Mouse (Mus musculus) retina, embryonic 14.5 days (tissue): Measurements from ENCODE around the gene Ciz1.
"Not testable (repeated sequence)": the region's sequence is repeated elsewhere in the genome, so short reads cannot be mapped to it uniquely, and the experiment has no call there.

ENCODE experiments used
- DNase-seq: peaks from one replicate; pipeline ENCODE4 v3.0.0-alpha.2; 2015; ENCODE audit warnings: low spot score

Gene Ciz1

DNA sequence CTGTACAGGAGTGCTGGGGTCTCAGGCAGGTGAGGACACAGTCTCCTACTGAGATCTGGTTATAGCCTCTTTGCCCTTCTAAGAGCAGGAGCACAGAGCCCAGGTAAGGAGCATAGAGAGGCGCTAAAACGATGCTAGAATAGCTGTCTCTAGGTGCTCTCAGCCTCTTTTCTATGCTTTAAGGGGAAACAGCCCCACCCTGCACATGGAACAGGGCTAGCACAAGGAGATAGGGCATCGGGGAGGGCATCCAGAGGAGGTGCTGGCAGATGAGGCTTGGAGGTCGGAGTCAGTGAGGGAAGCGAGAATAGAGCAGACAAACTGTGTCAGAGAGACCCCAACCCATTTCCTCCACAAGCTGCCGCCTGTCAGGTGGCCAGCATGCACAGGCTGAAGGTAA, 5.1 kb upstream of the Ciz1 start:
- no peak for DNase-seq

DNA sequence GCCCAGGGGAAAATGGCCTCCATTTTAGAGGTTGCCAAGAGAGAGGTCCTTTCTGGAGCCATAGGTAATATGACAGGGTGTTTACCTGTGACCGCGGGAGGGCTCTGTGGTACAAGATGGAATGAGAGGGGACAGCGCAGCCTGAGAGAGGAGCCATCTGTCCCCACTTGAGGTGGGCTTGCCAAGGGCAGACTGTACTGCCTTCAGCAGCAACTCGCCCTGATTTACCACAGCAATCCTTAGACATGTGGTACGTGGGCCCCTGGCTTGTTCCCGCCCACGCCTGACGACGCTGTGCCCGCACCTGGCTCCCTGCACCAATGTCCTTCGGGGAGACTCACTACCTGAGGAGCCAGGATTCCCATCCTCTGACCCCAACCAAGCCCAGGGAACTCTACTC, 3.8 kb upstream of the Ciz1 start:
- DNase-seq: no peak

DNA sequence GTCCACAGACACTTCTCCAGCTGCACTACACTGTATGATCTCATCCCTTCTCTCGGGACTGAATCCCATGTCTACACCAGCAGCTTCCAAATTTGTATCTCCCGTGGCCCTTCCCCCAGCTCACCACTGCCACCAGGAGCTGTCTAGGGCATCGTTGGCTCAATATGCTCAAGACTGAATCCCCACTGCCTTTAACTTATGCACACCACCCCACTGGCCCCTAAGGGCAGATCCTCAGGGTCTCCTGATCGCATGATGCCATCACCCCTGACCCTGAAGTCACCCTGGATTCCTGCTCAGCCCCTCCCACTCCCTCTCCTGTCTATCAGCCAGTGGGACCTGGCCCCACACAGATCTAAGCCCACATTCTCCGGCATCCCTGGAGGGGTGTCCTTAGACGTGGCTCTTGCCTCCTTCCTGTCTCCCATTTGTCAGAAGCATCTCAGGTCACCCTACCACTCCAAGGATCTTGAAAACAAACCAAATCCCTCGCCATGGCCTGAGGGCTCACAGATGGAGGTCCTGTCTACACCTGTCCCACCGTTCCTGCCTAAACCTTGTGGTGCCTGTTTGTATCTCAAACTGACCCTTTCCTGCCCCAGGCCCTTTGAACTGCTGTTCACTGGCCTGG, 2.4 kb upstream of the Ciz1 start:
- DNase-seq: no peak

DNA sequence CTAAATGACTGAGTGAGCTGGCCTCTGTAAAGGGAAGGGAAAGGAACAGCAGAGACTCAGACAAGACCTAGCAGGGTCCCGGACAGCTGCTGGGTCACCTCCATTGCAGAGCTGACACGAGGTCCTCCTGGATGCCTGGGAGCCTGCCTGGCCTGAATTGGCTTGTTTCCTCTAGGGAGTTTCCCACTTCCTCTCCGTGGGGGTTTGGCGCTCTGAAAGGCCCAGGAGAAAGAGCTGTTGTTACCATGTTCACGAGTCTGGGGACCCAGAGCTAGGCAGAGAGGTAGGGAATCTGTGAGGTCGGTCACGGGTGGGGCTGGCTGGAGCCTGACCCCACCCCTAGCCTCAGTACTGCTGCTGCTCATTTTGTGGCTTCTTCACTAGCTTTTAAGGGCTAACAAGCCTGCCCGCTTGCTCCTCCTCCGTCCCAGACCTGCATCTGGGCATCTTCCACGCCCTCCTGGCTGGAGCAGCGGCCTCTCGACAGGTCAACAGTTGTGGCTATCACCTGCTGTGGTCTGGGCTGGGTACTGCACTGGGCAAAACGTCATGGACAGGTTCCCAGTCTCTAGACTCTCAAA, 1.6 kb upstream of the Ciz1 start:
- DNase-seq: no peak

DNA sequence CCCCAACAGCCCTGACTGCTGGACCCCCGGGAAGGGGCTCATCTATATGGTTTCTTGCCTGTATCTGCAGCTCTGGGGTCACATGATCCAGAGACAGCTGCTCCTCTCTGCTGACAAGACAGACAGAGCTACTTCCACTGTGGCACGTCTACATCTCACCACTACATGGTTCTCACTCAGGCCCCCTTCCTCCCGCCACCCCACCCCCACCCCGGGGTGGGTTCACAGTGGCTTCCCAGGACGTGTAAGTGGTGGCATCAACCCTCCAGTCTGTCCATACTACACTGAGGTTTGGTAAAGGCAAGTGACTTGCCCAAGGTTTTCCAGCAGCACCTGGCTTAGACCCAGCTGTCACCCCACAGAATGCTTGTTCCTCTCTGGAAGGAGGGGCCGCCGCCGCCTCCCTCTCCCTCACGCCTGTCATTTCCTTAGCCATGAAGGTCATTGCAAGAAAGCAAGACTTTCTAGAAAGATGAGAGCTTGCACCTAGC, 611 bp upstream of the Ciz1 start:
- no peak for DNase-seq

DNA sequence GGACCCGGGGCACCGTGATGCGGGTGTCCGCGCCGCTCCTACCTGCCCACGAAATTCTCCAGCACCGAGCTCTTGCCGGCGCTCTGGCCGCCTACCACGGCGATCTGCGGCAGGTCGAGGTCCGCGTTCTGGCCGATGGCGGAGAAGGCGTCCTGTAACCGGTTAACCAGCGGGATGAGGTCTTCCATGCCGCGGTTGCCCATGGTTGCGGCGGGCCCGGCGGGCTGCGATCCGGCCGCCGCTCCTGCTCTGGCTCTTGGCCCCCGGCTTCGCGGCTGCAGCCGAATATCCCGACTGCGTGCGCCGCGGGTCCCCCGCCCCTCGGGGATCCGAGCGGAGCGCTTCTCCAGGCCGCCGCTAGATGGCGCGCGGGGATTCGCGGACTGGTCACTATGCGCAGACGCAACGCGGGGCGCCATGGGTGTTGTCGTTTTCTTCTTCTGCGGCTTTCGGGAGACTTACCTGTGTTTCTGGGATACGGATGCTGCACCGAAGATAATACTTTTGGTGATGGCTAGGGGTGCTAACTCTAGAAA, 948 bp downstream of the Ciz1 start, which contains the start of gene Dnm1:
Dnm1 (minus strand) TSS at position 332 of the 536 bp plus-strand sequence.
- peak; percentile 94 for DNase-seq

- no peak for DNase-seq
Observed at GRCm38 (mm10) chr2:32353836-32354235, 1.7 kb downstream of the Ciz1 start.

- no peak for DNase-seq
Observed at GRCm38 (mm10) chr2:32354336-32354895, 2.3 kb downstream of the Ciz1 start.

DNA sequence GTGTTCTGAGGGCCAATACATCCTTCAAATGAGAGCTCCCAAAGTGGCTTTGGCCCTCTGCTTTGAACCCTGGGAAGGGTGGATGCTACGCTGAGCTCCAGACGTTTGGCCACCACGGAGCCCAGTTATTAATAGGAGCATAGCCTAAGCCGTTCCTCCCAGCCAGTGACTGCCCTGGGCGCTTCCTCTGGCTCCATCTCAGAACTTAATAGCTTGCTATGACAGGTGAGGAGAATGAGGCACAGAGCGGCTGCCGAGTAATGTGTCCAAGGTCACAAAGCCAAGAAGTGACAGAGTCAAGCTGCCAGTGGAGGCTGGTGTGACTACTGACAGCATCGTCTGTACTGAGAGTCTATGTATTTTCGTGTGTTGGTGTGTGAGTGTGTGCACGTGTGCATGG, 4.1 kb downstream of the Ciz1 start:
- DNase-seq: no peak

DNA sequence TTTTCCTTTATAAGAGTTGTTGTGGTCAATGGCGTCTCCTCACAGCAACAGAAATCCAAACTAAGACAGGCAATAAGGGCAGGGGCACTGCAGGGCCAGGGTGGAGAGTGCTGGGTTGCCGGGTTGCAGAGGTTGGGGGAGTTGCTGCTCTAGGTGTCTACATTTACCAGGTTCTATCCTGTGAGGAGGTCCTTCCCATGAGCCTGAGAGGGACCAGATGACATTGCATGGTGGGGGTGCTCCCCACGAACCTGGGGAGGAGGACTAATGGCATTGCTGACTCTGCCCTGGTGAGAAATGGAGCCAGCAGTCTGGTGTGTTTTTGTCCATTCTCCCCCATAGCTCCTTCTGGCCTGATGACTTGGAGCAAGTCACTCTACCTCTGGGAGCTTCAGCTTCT, 5.6 kb downstream of the Ciz1 start:
- DNase-seq: no peak

GRCm38 (mm10) chr2:32358381-32358780, 6.3 kb downstream of the Ciz1 start:
- DNase-seq: no peak

GRCm38 (mm10) chr2:32360741-32361140, 8.6 kb downstream of the Ciz1 start:
- peak; percentile 82 for DNase-seq

DNA sequence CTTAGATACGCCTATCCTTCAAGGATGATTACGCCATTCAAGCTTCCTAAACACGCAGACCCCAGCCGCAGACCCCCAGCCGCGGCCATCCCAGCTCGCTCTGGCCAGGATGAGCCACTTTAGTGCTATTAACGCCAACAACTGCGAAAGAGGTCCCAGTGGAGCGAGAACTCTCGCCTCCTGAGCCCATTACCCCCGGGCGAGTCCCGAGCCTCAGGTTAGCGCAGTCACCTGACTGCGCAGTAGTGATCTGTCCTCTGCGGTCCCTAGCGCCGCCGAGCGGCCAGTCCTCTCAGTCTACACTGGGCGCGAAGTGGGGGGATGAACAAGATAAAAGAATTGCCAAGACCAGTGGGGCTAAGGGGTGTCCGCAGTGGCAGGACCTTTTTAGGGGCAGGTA, 9.3 kb downstream of the Ciz1 start:
- DNase-seq: peak; percentile 60

DNA sequence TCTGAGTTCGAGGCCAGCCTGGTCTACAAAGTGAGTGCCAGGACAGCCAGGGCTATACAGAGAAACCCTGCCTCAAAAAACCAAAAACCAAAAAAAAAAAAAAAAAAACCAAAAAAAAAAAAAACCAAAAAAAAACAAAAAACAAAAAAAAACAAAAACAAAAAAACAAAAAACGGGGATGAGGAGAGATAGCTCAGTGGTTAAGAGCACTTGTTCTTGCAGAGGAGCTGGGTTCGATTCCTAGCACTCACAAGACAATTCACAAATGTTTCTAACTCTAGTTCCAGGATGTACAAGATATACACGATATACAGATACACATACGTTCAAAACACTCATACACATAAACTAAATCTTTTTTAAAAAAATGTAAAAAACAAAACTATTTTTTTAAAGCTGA, 10.1 kb downstream of the Ciz1 start:
- not testable (repeated sequence) for DNase-seq

DNA sequence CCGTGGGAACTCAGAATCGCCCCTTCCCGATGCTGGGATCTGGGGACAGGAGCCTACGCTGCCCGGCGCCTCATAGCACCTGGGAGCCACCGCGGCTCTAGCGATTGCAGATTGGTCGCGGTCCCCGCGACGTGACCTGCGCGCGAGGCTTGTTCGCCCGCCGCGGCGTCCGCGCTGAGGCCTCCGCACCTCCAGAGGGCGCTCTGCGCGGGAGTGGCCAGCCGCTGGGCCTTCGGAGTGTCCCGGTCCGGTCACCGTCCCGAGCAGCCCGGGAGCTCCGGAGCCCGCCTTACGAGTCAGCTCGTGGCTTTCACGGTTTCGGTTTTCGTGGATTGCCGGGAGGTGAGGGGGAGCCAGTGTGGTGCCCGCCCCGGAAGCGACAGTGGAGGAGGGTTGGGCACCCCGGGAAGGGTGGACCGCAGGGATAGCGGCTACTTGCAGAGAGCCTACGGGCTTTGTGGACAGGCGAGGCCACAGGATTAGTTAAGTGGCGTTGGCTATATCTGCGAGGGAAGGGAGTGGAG, 10.8 kb downstream of the Ciz1 start:
- DNase-seq: peak; percentile 91

- no peak for DNase-seq
Observed at GRCm38 (mm10) chr2:32363376-32364106, 11.4 kb downstream of the Ciz1 start.

- no peak for DNase-seq
Observed at GRCm38 (mm10) chr2:32364121-32364520, 12.0 kb downstream of the Ciz1 start.

DNA sequence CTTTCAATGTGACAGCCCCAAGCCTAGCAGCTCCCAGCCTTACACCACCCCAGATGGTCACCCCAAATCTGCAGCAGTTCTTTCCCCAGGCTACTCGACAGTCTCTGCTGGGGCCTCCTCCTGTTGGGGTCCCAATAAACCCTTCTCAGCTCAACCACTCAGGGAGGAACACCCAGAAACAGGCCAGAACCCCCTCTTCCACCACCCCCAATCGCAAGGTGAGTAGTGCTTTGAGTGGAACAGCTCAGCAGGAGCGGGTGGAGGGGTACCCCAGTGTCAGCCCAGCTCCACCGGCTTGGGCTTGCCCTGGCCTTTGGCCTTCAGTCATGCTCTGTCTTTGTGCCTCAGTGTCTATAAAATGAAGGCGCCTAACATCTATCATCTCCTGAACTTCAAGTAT, 15.2 kb downstream of the Ciz1 start:
- DNase-seq: no peak

GRCm38 (mm10) chr2:32374191-32374590, 22.1 kb downstream of the Ciz1 start:
- no peak for DNase-seq

GRCm38 (mm10) chr2:32375317-32375940, 23.3 kb downstream of the Ciz1 start:
- no peak for DNase-seq

DNA sequence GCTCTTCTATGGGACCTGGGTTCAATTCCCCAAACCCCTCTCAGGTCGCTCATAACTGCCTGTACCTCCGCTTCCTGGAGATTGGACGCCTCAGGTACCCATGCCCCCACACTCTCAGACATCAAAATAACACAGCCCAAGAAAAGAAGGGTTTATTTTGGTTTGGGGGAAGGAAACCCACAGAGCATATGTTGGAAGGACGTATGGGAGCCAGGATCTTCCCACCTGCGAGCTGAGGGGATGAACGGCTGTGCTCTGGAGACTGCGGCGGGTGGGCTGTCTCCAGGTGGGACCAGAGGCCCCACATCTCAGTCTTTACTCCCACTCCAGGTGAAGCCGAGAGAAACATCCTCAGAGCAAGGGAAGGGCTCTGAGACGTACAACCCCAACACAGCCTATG, 24.8 kb downstream of the Ciz1 start:
- DNase-seq: no peak

DNA sequence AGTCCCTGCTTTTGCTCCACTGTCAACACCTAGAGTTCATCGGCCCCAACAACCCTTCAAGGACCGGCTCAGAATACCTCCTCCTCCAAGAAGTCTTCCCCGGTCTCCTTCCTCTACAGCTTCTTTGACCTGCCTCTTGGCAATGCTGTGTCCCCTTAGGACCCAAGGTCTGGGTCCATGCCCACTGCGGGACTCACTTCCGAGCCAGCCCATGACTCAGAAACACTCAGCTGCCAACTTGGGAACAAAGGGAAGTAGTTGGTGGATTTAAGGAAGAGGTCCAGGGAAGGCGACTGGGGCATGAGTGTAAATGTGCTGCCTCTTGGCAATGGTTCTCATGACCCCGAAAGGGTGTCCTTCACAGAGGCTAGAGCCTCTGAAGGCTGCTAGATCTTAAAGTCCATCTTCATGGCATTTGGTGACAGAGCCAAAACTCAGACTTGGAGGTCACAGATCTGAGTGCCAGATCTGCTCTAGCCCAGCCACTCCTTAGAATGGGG, 27.9 kb downstream of the Ciz1 start:
- DNase-seq: no peak
